Mouse (Mus musculus) CH12.LX (cell line): ENCODE measurements at regions not wholly inside any gene's neighbourhood (a gene's known extent, or its start where the extent isn't known, plus 50 kb on each side); places are given as distances from the start of the nearest gene placed in this dataset.

Source experiments
- DNase-seq: peaks from one replicate; pipeline ENCODE4 v3.0.0-alpha.2; 2013; ENCODE audit errors: extremely low read depth
- H3K27ac ChIP-seq: 2 replicates; pipeline ENCODE4 v1.5.1; 2012; ENCODE audit warnings: low read depth, mild to moderate bottlenecking, control low read depth, moderate library complexity; ENCODE audit not compliant: insufficient read depth
- H3K27me3 ChIP-seq: replicated peaks from 2 replicates; pipeline ENCODE3; 2012; ENCODE audit warnings: inconsistent platforms
- H3K36me3 ChIP-seq, 2 experiments: replicated peaks in 1 of 2; 2 replicates each; pipeline versions ENCODE3 to v1.6.1; 2012; ENCODE audit warnings: inconsistent platforms in 1 of 2, low read length in 1 of 2, mild to moderate bottlenecking in 1 of 2, mixed read lengths in 1 of 2, moderate library complexity in 1 of 2; ENCODE audit not compliant: control insufficient read depth in 1 of 2, insufficient read depth in 1 of 2
- H3K4me1 ChIP-seq, 2 experiments: 2 replicates each; pipeline ENCODE4 v1.6.1; 2012; ENCODE audit warnings: inconsistent platforms in 1 of 2, moderate library complexity in 1 of 2; ENCODE audit not compliant: insufficient read depth in 2 of 2, control insufficient read depth in 1 of 2
- H3K4me2 ChIP-seq: 2 replicates; pipeline ENCODE4 v1.6.1; 2012; ENCODE audit warnings: low read depth, mild to moderate bottlenecking, control low read depth; ENCODE audit not compliant: poor library complexity, insufficient read depth, severe bottlenecking
- H3K4me3 ChIP-seq, 3 experiments: fragments of 150-350 bp in 1 of 3; sonication (generic) in 1 of 3; replicated peaks in 1 of 3; 2 replicates each; pipeline versions ENCODE3 to v1.5.1; 2011 to 2012; ENCODE audit warnings: low read depth in 2 of 3, low read length in 2 of 3, mild to moderate bottlenecking in 2 of 3, moderate library complexity in 2 of 3, control low read depth in 1 of 3, improper control_type of control experiment in 1 of 3, inconsistent platforms in 1 of 3, mixed read lengths in 1 of 3; ENCODE audit not compliant: poor library complexity in 1 of 3
- H3K79me2 ChIP-seq: replicated peaks from 2 replicates; pipeline ENCODE4 v1.6.1; 2012; ENCODE audit warnings: mild to moderate bottlenecking, moderate library complexity; ENCODE audit not compliant: control insufficient read depth, poor library complexity, insufficient read depth, severe bottlenecking; ENCODE audit errors: extremely low read depth
- H3K9ac ChIP-seq: 2 replicates; pipeline ENCODE4 v1.6.1; 2012; ENCODE audit warnings: low read depth, mild to moderate bottlenecking, control low read depth, moderate library complexity; ENCODE audit not compliant: insufficient read depth
- H3K9me3 ChIP-seq: replicated peaks from 2 replicates; pipeline ENCODE3; 2012; ENCODE audit warnings: low read length, inconsistent platforms, mixed read lengths
- CHD1 ChIP-seq: IDR thresholded peaks from 2 replicates; pipeline ENCODE4 v1.6.1; 2012; ENCODE audit warnings: low read depth, low read length, improper control_type of control experiment, inconsistent platforms
- CHD2 ChIP-seq: IDR thresholded peaks from 2 replicates; pipeline ENCODE4 v1.6.1; 2011; ENCODE audit warnings: low read length, improper control_type of control experiment
- E2F4 ChIP-seq: IDR thresholded peaks from 2 replicates; pipeline ENCODE4 v1.6.1; 2011; ENCODE audit warnings: low read depth, low read length, improper control_type of control experiment; ENCODE audit not compliant: insufficient replicate concordance
- JUND ChIP-seq: conservative IDR thresholded peaks from 2 replicates; pipeline ENCODE4 v1.6.1; 2011; ENCODE audit warnings: low read depth, low read length, improper control_type of control experiment
- MAZ ChIP-seq: IDR thresholded peaks from 2 replicates; pipeline ENCODE4 v1.6.1; 2012; ENCODE audit warnings: low read depth, mild to moderate bottlenecking, inconsistent platforms, low read length, improper control_type of control experiment, moderate library complexity
- MEF2A ChIP-seq: IDR thresholded peaks from 2 replicates; pipeline ENCODE4 v1.6.1; 2014; ENCODE audit warnings: low read depth, mild to moderate bottlenecking, inconsistent platforms, low read length, improper control_type of control experiment, borderline replicate concordance
- MYC ChIP-seq: IDR thresholded peaks from 2 replicates; pipeline ENCODE4 v1.6.1; 2011; ENCODE audit warnings: low read depth, mild to moderate bottlenecking, improper control_type of control experiment, low read length
- PAX5 ChIP-seq: IDR thresholded peaks from 2 replicates; pipeline ENCODE4 v1.6.1; 2012; ENCODE audit warnings: low read length, inconsistent platforms, mixed read lengths
- POLR2A ChIP-seq: IDR thresholded peaks from 2 replicates; pipeline ENCODE4 v1.6.1; 2011; ENCODE audit warnings: low read depth, mild to moderate bottlenecking, improper control_type of control experiment, low read length
- POLR2AphosphoS2 ChIP-seq: IDR thresholded peaks from 2 replicates; pipeline ENCODE4 v1.6.1; 2011; ENCODE audit warnings: low read depth, low read length, improper control_type of control experiment
- SIN3A ChIP-seq: IDR thresholded peaks from 2 replicates; pipeline ENCODE4 v1.6.1; 2012; ENCODE audit warnings: low read length, improper control_type of control experiment, inconsistent platforms
- TBP ChIP-seq: conservative IDR thresholded peaks from 2 replicates; pipeline ENCODE4 v1.6.1; 2011; ENCODE audit warnings: low read depth, low read length, improper control_type of control experiment
- TCF12 ChIP-seq: IDR thresholded peaks from 2 replicates; pipeline ENCODE4 v1.6.1; 2014; ENCODE audit warnings: low read depth, mild to moderate bottlenecking, inconsistent platforms, low read length, improper control_type of control experiment
- UBTF ChIP-seq: IDR thresholded peaks from 2 replicates; pipeline ENCODE4 v1.6.1; 2012; ENCODE audit warnings: low read depth, mild to moderate bottlenecking, inconsistent platforms, low read length, improper control_type of control experiment, moderate library complexity
- USF1 ChIP-seq: IDR thresholded peaks from 2 replicates; pipeline ENCODE4 v1.6.1; 2014; ENCODE audit warnings: low read depth, mild to moderate bottlenecking, inconsistent platforms, low read length, improper control_type of control experiment
- USF2 ChIP-seq: conservative IDR thresholded peaks from 2 replicates; pipeline ENCODE4 v1.6.1; 2011; ENCODE audit warnings: low read depth, low read length, improper control_type of control experiment
- ZC3H11A ChIP-seq: IDR thresholded peaks from 2 replicates; pipeline ENCODE4 v1.6.1; 2012; ENCODE audit warnings: low read depth, mild to moderate bottlenecking, inconsistent platforms, low read length, improper control_type of control experiment
- ZKSCAN1 ChIP-seq: IDR thresholded peaks from 2 replicates; pipeline ENCODE4 v1.6.1; 2012; ENCODE audit warnings: low read depth, inconsistent platforms, low read length, improper control_type of control experiment, borderline replicate concordance
- ZMIZ1 ChIP-seq: IDR thresholded peaks from 2 replicates; pipeline ENCODE4 v1.6.1; 2012; ENCODE audit warnings: low read depth, mild to moderate bottlenecking, inconsistent platforms, low read length, improper control_type of control experiment
- ZNF384 ChIP-seq: IDR thresholded peaks from 2 replicates; pipeline ENCODE4 v1.6.1; 2012; ENCODE audit warnings: low read depth, low read length, improper control_type of control experiment, inconsistent platforms
- dilution Hi-C: fragments of 300-500 bp; cut with MboI; formaldehyde crosslinking; loops from 2 replicates; pipeline ENCODE4 v1.14.3; 2020; ENCODE audit warnings: low sequenced_read_pairs; ENCODE audit not compliant: extremely low pct_unique_long_range_greater_than_20kb, extremely low pct_ligation_motif_present
- in situ Hi-C: fragments of 300-500 bp; cut with MboI; formaldehyde crosslinking; loops from 3 replicates; pipeline ENCODE4 v1.14.3; 2019; ENCODE audit warnings: low sequenced_read_pairs, low pct_ligation_motif_present, low pct_unique_long_range_greater_than_20kb, mixed read lengths

DNA sequence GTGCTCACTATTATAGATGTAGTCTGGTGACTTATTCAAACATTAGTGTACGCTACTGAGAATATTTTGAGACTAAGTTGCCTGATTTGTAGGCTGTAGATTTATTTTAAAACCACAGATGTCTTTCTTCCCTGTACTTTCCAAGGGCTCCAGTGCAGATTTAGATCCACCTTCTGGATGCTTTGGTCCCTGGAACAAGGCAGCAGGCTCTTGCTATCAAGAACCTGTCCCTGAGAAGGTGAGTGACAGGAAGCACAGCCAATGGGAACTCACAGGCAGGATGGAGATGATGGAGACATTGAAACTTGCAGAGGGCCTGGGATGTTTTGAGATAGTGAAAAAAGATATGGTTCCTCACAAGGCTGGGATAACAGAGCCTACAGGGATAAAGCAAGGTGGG, 70.0 kb upstream of the Sox4 start:
- no peak for DNase-seq
- no peak overlapping the region for H3K4me2 ChIP-seq
- no peaks in the 10 kb centered on the region for H3K79me2 ChIP-seq
- no peaks in the 10 kb centered on the region for H3K27me3 ChIP-seq
- H3K9ac ChIP-seq: no peak overlapping the region
- H3K27ac ChIP-seq: no peak overlapping the region
- dilution Hi-C loops (no loop called here), in situ Hi-C loops (no loop called here)
- no peaks in the 10 kb centered on the region for H3K4me1 ChIP-seq
- H3K36me3 ChIP-seq: no peaks in the 10 kb centered on the region
- TF ChIP-seq MEF2A (no peak), ZKSCAN1 (no peak), JUND (no peak), CHD2 (no peak), ZMIZ1 (no peak), USF2 (no peak), MYC (no peak), PAX5 (no peak), POLR2AphosphoS2 (no peak), MAZ (no peak), USF1 (no peak), CHD1 (no peak), UBTF (no peak), SIN3A (no peak), E2F4 (no peak)
- H3K4me3 ChIP-seq: no peak overlapping the region
- no peaks in the 10 kb centered on the region for H3K9me3 ChIP-seq

- Histone ChIP-seq H3K4me3 (no peak overlapping the region), H3K27me3 (no peaks in the 10 kb centered on the region), H3K9ac (no peak overlapping the region), H3K9me3 (no peaks in the 10 kb centered on the region), H3K4me1 (no peaks in the 10 kb centered on the region), H3K36me3 (no peaks in the 10 kb centered on the region), H3K27ac (no peak overlapping the region), H3K79me2 (no peaks in the 10 kb centered on the region), H3K4me2 (no peak overlapping the region)
- DNase-seq: no peak
- TF ChIP-seq ZC3H11A (no peak), USF2 (no peak), POLR2AphosphoS2 (no peak), ZKSCAN1 (no peak), ZMIZ1 (no peak), UBTF (no peak), TCF12 (no peak), MYC (no peak), ZNF384 (no peak), POLR2A (no peak), TBP (no peak), USF1 (no peak)
- dilution Hi-C loops: no loop called here
- in situ Hi-C loops: no loop called here
These were observed 66.3 kb upstream of the Sox4 start for GRCm38 (mm10) chr13:29019839-29020238.
